Mouse (Mus musculus) left cerebral cortex, postnatal 36 days (tissue): ENCODE data around the gene Cct8l1. TPM values are rescaled to one million over a fixed set of nuclear protein-coding genes. Genes with fewer than 3 reads are reported as not detected.

Experiments
- total RNA-seq, 2 experiments: library from RNA; stranded (reverse); gene quantifications; 2 replicates each; pipeline ENCODE4 v1.2.3; 2021

Gene Cct8l1
- total RNA-seq, 2 experiments from 2014 or later: 0.27 TPM; not detected in 1

Other genes starting within 250 kb of the Cct8l1 start
- 10 to 100 TPM; 55.0 to 78.4 TPM for gene Kmt2c, start 17.3 kb upstream of the Cct8l1 start, total RNA-seq
- 1 to 10 TPM; 5.0 to 5.9 TPM for gene Xrcc2, start 189.8 kb downstream of the Cct8l1 start, total RNA-seq
- 100 to 1,000 TPM; 122 to 133 TPM for gene Actr3b, start 243.9 kb downstream of the Cct8l1 start, total RNA-seq